In genomic region chr2:142611113-142611512, GRCm38 (mm10) we compare ENCODE assay signal across 8 mouse cellular contexts.
A peak's percentile ranks its signal among the peaks of the same experiment; 100 is the strongest.
DNase-seq lines count a peak whose midpoint lies in the region; ATAC-seq lines count a peak whose summit lies in the region.

No protein-coding gene starts in this region.

- DNase-seq in kidney, adult 11 months: peak; percentile 4
- no peak for DNase-seq in kidney, adult 18-20 months
- peak; percentile 52 for DNase-seq in ZHBTc4 (ENCODE audit: low read depth, low spot score)
- DNase-seq in layer of hippocampus, adult 11-12 months (ENCODE audit: low spot score): peak; percentile 66
- peak; percentile 25 to 37 for DNase-seq in lung, adult 18-20 months
- DNase-seq in right cerebral cortex, postnatal 10 days (ENCODE audit: low spot score in 2 of 2): peak; percentile 81 to 82
- no peak for DNase-seq in ovary, postnatal 10 days (ENCODE audit: low spot score)

- peak; percentile 86 for ATAC-seq in frontal cortex, adult (ENCODE audit: low TSS enrichment)

Comparison
In these comparisons a context has a peak if more than half of its experiments do, and no peak if none do; other contexts are left out.
1. DNase-seq: peak in kidney, adult 11 months (single experiment), ZHBTc4 (single experiment), layer of hippocampus, adult 11-12 months (single experiment), lung, adult 18-20 months (2 of 2) and right cerebral cortex, postnatal 10 days (2 of 2); none in kidney, adult 18-20 months (single experiment) and ovary, postnatal 10 days (single experiment).